Mouse (Mus musculus) embryo, embryonic 9.5 days (tissue): ENCODE measurements around the gene Ddr1.
"Not testable (repeated sequence)": the region's sequence is repeated elsewhere in the genome, so short reads cannot be mapped to it uniquely, and the experiment has no call there.

Experiments
- DNase-seq: peaks from one replicate; pipeline ENCODE4 v3.0.0-alpha.2; 2017; ENCODE audit errors: extremely low spot score

Gene Ddr1

GRCm38 (mm10) chr17:35704621-35705464 lies at the start of gene Ddr1:
Ddr1 (minus strand) TSS chr17:35704621.
- DNase-seq: peak; percentile 82

- no peak for DNase-seq
These were observed 49.2 kb upstream of the Ddr1 start for GRCm38 (mm10) chr17:35753668-35754067.

- no peak for DNase-seq
These were observed 47.9 kb upstream of the Ddr1 start for GRCm38 (mm10) chr17:35752221-35752811.

- no peak for DNase-seq
These were observed 45.3 kb upstream of the Ddr1 start for GRCm38 (mm10) chr17:35749685-35750084.

GRCm38 (mm10) chr17:35744361-35744760 lies 39.9 kb upstream of the Ddr1 start:
- DNase-seq: no peak

- no peak for DNase-seq
These were observed 38.5 kb upstream of the Ddr1 start for GRCm38 (mm10) chr17:35742948-35743347.

- DNase-seq: no peak
These were observed 37.3 kb upstream of the Ddr1 start for GRCm38 (mm10) chr17:35741589-35742226.

GRCm38 (mm10) chr17:35740276-35740880 lies 36.0 kb upstream of the Ddr1 start:
- no peak for DNase-seq

GRCm38 (mm10) chr17:35739675-35740074 lies 35.3 kb upstream of the Ddr1 start:
- DNase-seq: peak; percentile 75

- DNase-seq: peak; percentile 76
These were observed 33.3 kb upstream of the Ddr1 start for GRCm38 (mm10) chr17:35737743-35738142.

GRCm38 (mm10) chr17:35736280-35736960 lies 32.0 kb upstream of the Ddr1 start:
- DNase-seq: peak; percentile 68

- DNase-seq: no peak
These were observed 30.1 kb upstream of the Ddr1 start for GRCm38 (mm10) chr17:35734478-35734877.

- no peak for DNase-seq
These were observed 29.0 kb upstream of the Ddr1 start for GRCm38 (mm10) chr17:35733398-35733797.

GRCm38 (mm10) chr17:35731431-35732145 lies 27.2 kb upstream of the Ddr1 start:
- no peak for DNase-seq

GRCm38 (mm10) chr17:35730112-35730511 lies 25.7 kb upstream of the Ddr1 start:
- DNase-seq: not testable (repeated sequence)

- DNase-seq: no peak
These were observed 24.4 kb upstream of the Ddr1 start for GRCm38 (mm10) chr17:35728821-35729220.

GRCm38 (mm10) chr17:35727471-35728205 lies 23.2 kb upstream of the Ddr1 start:
- DNase-seq: no peak

- DNase-seq: no peak
These were observed 22.6 kb upstream of the Ddr1 start for GRCm38 (mm10) chr17:35727028-35727427.

GRCm38 (mm10) chr17:35725286-35726232 lies 21.1 kb upstream of the Ddr1 start:
- peak; percentile 89 for DNase-seq
